22 mouse cellular contexts compared by ENCODE assay signal in the genomic region with DNA sequence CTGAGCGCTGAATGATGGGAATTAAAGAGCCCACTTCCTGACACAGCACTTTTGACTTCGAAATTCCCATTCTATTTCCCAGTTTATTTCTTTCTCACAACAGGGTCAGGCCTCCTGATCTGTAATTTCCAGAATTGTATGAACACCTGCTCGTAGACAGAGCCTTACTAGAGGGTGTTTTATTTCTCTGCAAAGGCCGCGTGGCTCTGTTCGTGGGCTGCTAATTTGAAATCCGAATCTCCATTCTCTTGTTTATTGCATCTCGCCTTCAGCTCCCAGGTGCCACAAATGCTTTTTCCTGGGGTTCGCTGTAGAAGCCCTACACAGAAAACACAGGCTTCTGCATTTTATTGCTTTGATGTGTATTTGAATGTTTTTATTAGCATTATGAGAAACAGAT.
DNase-seq lines count a peak whose midpoint lies in the region; ATAC-seq and TF ChIP-seq lines count a peak whose summit lies in the region.
"Had no signal": no experiment of that assay in that cellular context is flagged by ENCODE, and none has a peak within 500 bp of the region (broad histone marks: within the 10 kb centered on the region; RNA-seq: fewer than 3 reads in every experiment).

No protein-coding gene starts in this region.

- H3K27me3 ChIP-seq in forebrain, embryonic 11.5 days (ENCODE audit: control insufficient read depth, insufficient read depth, low read length) = no peaks in the 10 kb centered on the region
- H3K27me3 ChIP-seq in forebrain, embryonic 15.5 days = no peaks in the 10 kb centered on the region
- no peaks in the 10 kb centered on the region for H3K27me3 ChIP-seq in limb, embryonic 11.5 days (ENCODE audit: control insufficient read depth, insufficient read depth, low read length)
- H3K27me3 ChIP-seq in neural tube, embryonic 15.5 days (replicated peaks) = no peaks in the 10 kb centered on the region
- H3K27me3 ChIP-seq: embryonic facial prominence, embryonic 12.5 days; embryonic facial prominence, embryonic 15.5 days; forebrain, embryonic 12.5 days; hindbrain, embryonic 12.5 days; hindbrain, embryonic 15.5 days had no signal

- peaks cover 13% of the 10 kb centered on the region; the same call in 1 of the 2 replicates for H3K9me3 ChIP-seq in forebrain, embryonic 11.5 days (ENCODE audit: control insufficient read depth, low read length)
- 0 out of 2 replicates have a peak, but pooled peaks cover 3% of the 10 kb centered on the region for H3K9me3 ChIP-seq in forebrain, embryonic 15.5 days
- peaks cover 7% of the 10 kb centered on the region; the same call in 1 of the 2 replicates for H3K9me3 ChIP-seq in limb, embryonic 11.5 days (ENCODE audit: control insufficient read depth, low read length)
- H3K9me3 ChIP-seq in neural tube, embryonic 15.5 days (replicated peaks) = no peaks in the 10 kb centered on the region
- H3K9me3 ChIP-seq: embryonic facial prominence, embryonic 12.5 days; embryonic facial prominence, embryonic 15.5 days; hindbrain, embryonic 15.5 days had no signal

- H3K27ac ChIP-seq in forebrain, embryonic 11.5 days (ENCODE audit: low read depth, low read length) = no peak overlapping the region
- no peak overlapping the region for H3K27ac ChIP-seq in forebrain, embryonic 15.5 days (replicated peaks)
- H3K27ac ChIP-seq in limb, embryonic 11.5 days (replicated peaks; ENCODE audit: low read depth, low read length) = no peak overlapping the region
- H3K27ac ChIP-seq in neural tube, embryonic 15.5 days (replicated peaks) = peak overlapping the region; percentile 1; the same call in 1 of the 2 replicates
- H3K27ac ChIP-seq: embryonic facial prominence, embryonic 12.5 days; embryonic facial prominence, embryonic 15.5 days; forebrain, embryonic 12.5 days; gastrocnemius, adult 2 months; hindbrain, embryonic 12.5 days; hindbrain, embryonic 15.5 days had no signal

- H3K4me3 ChIP-seq in forebrain, embryonic 11.5 days (ENCODE audit: low read depth, low read length) = no peak overlapping the region
- no peak overlapping the region for H3K4me3 ChIP-seq in forebrain, embryonic 15.5 days
- H3K4me3 ChIP-seq in limb, embryonic 11.5 days (ENCODE audit: low read depth, low read length) = no peak overlapping the region
- H3K4me3 ChIP-seq in neural tube, embryonic 15.5 days (replicated peaks) = no peak overlapping the region
- H3K4me3 ChIP-seq: embryonic facial prominence, embryonic 12.5 days; embryonic facial prominence, embryonic 15.5 days; forebrain, embryonic 12.5 days; gastrocnemius, adult 2 months; hindbrain, embryonic 12.5 days; hindbrain, embryonic 15.5 days had no signal

- no peaks in the 10 kb centered on the region for H3K4me1 ChIP-seq in forebrain, embryonic 11.5 days (replicated peaks; ENCODE audit: control insufficient read depth, insufficient read depth, low read length)
- no peaks in the 10 kb centered on the region for H3K4me1 ChIP-seq in forebrain, embryonic 15.5 days
- peaks cover 12% of the 10 kb centered on the region for H3K4me1 ChIP-seq in limb, embryonic 11.5 days (ENCODE audit: control insufficient read depth, insufficient read depth, low read length)
- peaks cover 11% of the 10 kb centered on the region for H3K4me1 ChIP-seq in neural tube, embryonic 15.5 days
- H3K4me1 ChIP-seq: embryonic facial prominence, embryonic 12.5 days; embryonic facial prominence, embryonic 15.5 days; forebrain, embryonic 12.5 days; hindbrain, embryonic 12.5 days had no signal

- DNase-seq in forebrain, embryonic 11.5 days (ENCODE audit: low spot score) = peak; percentile 26
- DNase-seq in brain, embryonic 14.5 days (ENCODE audit: low read depth) = peak; percentile 39
- peak; percentile 56 for DNase-seq in limb, embryonic 11.5 days (ENCODE audit: low spot score)
- no peak for DNase-seq in layer of hippocampus, adult 8-10 months (ENCODE audit: low spot score in 2 of 2)
- no peak for DNase-seq in cerebellum, postnatal 10 days
- DNase-seq: adrenal gland, adult 8-10 months; adrenal gland, postnatal 25 days; cerebellum, adult 18-20 months; cerebellum, adult 9-10 months; cerebellum, postnatal 25 days; gastrocnemius, adult 2 months; gastrocnemius, postnatal 14 days; heart, adult 11 months had no signal

- WGBS in forebrain, embryonic 11.5 days = 77% methylated on average over 9 of the region's 9 CpGs
- WGBS in forebrain, embryonic 15.5 days = 52% methylated on average over 9 of the region's 9 CpGs
- 19% methylated on average over 9 of the region's 9 CpGs for WGBS in limb, embryonic 11.5 days
- 49% methylated on average over 9 of the region's 9 CpGs for WGBS in neural tube, embryonic 15.5 days

- ATAC-seq in forebrain, embryonic 11.5 days (replicated peaks; ENCODE audit: low FRiP score) = no peak
- no peak for ATAC-seq in forebrain, embryonic 15.5 days (replicated peaks)
- ATAC-seq in limb, embryonic 11.5 days (ENCODE audit: insufficient number of reproducible peaks, low FRiP score, low TSS enrichment, low read depth) = no peak
- ATAC-seq in neural tube, embryonic 15.5 days (ENCODE audit: low FRiP score) = no peak
- ATAC-seq: forebrain, embryonic 16.5 days had no signal

- no peak overlapping the region for H3K9ac ChIP-seq in forebrain, embryonic 11.5 days (ENCODE audit: low read length)
- H3K9ac ChIP-seq in forebrain, embryonic 15.5 days (replicated peaks) = no peak overlapping the region
- no peak overlapping the region for H3K9ac ChIP-seq in limb, embryonic 11.5 days (ENCODE audit: low read length)
- H3K9ac ChIP-seq in neural tube, embryonic 15.5 days (replicated peaks) = no peak overlapping the region
- H3K9ac ChIP-seq: embryonic facial prominence, embryonic 12.5 days; embryonic facial prominence, embryonic 15.5 days; forebrain, embryonic 12.5 days; hindbrain, embryonic 12.5 days; hindbrain, embryonic 15.5 days had no signal

- TF ChIP-seq POLR2A in brain, embryonic 14.5 days (IDR thresholded peaks at IDR 0.05; ENCODE audit: borderline replicate concordance, extremely low read depth, insufficient read depth, insufficient read length, poor library complexity, severe bottlenecking) = no peak

- TF ChIP-seq CTCF in brain, embryonic 14.5 days (IDR thresholded peaks at IDR 0.05; ENCODE audit: borderline replicate concordance, extremely low read depth, insufficient read depth, insufficient read length) = no peak

- H3K4me2 ChIP-seq in forebrain, embryonic 11.5 days (ENCODE audit: low read depth, low read length, severe bottlenecking) = no peak overlapping the region
- H3K4me2 ChIP-seq in forebrain, embryonic 15.5 days (replicated peaks) = no peak overlapping the region
- no peak overlapping the region for H3K4me2 ChIP-seq in limb, embryonic 11.5 days (ENCODE audit: low read depth, severe bottlenecking)
- no peak overlapping the region for H3K4me2 ChIP-seq in neural tube, embryonic 15.5 days
- H3K4me2 ChIP-seq: embryonic facial prominence, embryonic 12.5 days; embryonic facial prominence, embryonic 15.5 days; forebrain, embryonic 12.5 days; heart, embryonic 11.5 days; hindbrain, embryonic 12.5 days; hindbrain, embryonic 15.5 days had no signal

- H3K36me3 ChIP-seq in forebrain, embryonic 11.5 days (ENCODE audit: control insufficient read depth, insufficient read depth, low read length) = peaks cover 27% of the 10 kb centered on the region
- peaks cover 35% of the 10 kb centered on the region for H3K36me3 ChIP-seq in forebrain, embryonic 15.5 days
- H3K36me3 ChIP-seq in limb, embryonic 11.5 days (ENCODE audit: control insufficient read depth, insufficient read depth, low read length) = peaks cover 22% of the 10 kb centered on the region
- H3K36me3 ChIP-seq in neural tube, embryonic 15.5 days = peaks cover 35% of the 10 kb centered on the region

Comparison
In these comparisons a context has a peak if more than half of its experiments do, and no peak if none do; other contexts are left out.
1. DNase-seq: peak in forebrain, embryonic 11.5 days (single experiment), brain, embryonic 14.5 days (single experiment) and limb, embryonic 11.5 days (single experiment); none in layer of hippocampus, adult 8-10 months (0 of 2) and cerebellum, postnatal 10 days (0 of 2).